Mouse (Mus musculus): ENCODE measurements around the gene Olfr826.

- TF ChIP-seq CTCF (IDR thresholded peaks at IDR 0.05; ENCODE audit: borderline replicate concordance, control insufficient read depth, extremely low read depth, insufficient read depth, low read length, poor library complexity) (no peak), POLR2A (IDR thresholded peaks at IDR 0.05; ENCODE audit: control insufficient read depth, extremely low read depth, insufficient read depth, low read length, poor library complexity) (no peak)
Measured at GRCm38 (mm10) chr10:130184086-130184485, at the start of gene Olfr826.
